Mouse (Mus musculus): Measurements from ENCODE around the gene Tac2. TPM values are rescaled to one million over a fixed set of nuclear protein-coding genes. Genes with fewer than 3 reads are reported as not detected.

Tac2 gene
- total and polyA plus RNA-seq, 3 experiments, result 0.32 TPM; not detected in 2

GRCm38 (mm10) chr10:127739083-127739660 is 14.9 kb downstream of the Tac2 start, which contains the start of gene Zbtb39 (continued):
- TF ChIP-seq POLR2A (IDR thresholded peaks at IDR 0.05; ENCODE audit: control insufficient read depth in 1 of 2, insufficient read depth in 1 of 2, low read depth in 1 of 2, low read length in 2 of 2, poor library complexity in 1 of 2) (peak in 1 of 2 experiments; percentile 34; a peak in 1 of 4 replicates), CTCF (IDR thresholded peaks at IDR 0.05 in 2 of 3, conservative IDR thresholded peaks at IDR 0.05 in 1 of 3; ENCODE audit: control insufficient read depth in 1 of 3, insufficient read depth in 1 of 3, low read depth in 2 of 3, low read length in 3 of 3, poor library complexity in 1 of 3, severe bottlenecking in 1 of 3) (peak in 2 of 3 experiments; percentile 83 to 99; a peak in 5 of 6 replicates), KAT2A (conservative IDR thresholded peaks at IDR 0.05; ENCODE audit: low read depth, low read length) (no peak)

GRCm38 (mm10) chr10:127739661-127740161 is 15.4 kb downstream of the Tac2 start:
- DNase-seq (ENCODE audit: low read depth, low spot score), result peak; percentile 50
- peaks cover 5 to 23% of the 10 kb centered on the region in 2 experiments; a peak in 3 of 4 replicates for H3K4me1 ChIP-seq (ENCODE audit: control insufficient read depth in 1 of 2, insufficient read depth in 2 of 2, low read length in 2 of 2)
- H3K79me2 ChIP-seq (ENCODE audit: control insufficient read depth, insufficient read depth, low read length, poor library complexity), result peaks cover 9% of the 10 kb centered on the region
- H3K27ac ChIP-seq (ENCODE audit: control insufficient read depth, low read depth, low read length), result peak overlapping the region; percentile 42
- H3K4me3 ChIP-seq (ENCODE audit: control insufficient read depth in 1 of 2, insufficient read depth in 1 of 2, low read depth in 2 of 2, low read length in 2 of 2), result peak overlapping the region; percentile 69
- no peaks in the 10 kb centered on the region for H3K9me3 ChIP-seq (replicated peaks; ENCODE audit: insufficient read depth, low read length)
- peaks cover 2 to 22% of the 10 kb centered on the region in 2 experiments; a peak in 2 of 4 replicates for H3K36me3 ChIP-seq (ENCODE audit: control insufficient read depth in 1 of 2, insufficient read depth in 2 of 2, low read length in 2 of 2)
- H3K9ac ChIP-seq (ENCODE audit: control insufficient read depth, low read depth, low read length, poor library complexity, severe bottlenecking), result peak overlapping the region; percentile 90
- no peaks in the 10 kb centered on the region for H3K27me3 ChIP-seq (ENCODE audit: control insufficient read depth in 1 of 2, insufficient read depth in 2 of 2, low read length in 2 of 2)
- no peak for TF ChIP-seq EP300 (IDR thresholded peaks at IDR 0.05; ENCODE audit: low read depth in 1 of 2, low read length in 2 of 2)
- no peak for TF ChIP-seq ETS1 (IDR thresholded peaks at IDR 0.05; ENCODE audit: low read depth, low read length)
- no peak for TF ChIP-seq RCOR1 (IDR thresholded peaks at IDR 0.05; ENCODE audit: low read depth, low read length)
- TF ChIP-seq POLR2AphosphoS2 (IDR thresholded peaks at IDR 0.05; ENCODE audit: low read length), result no peak
- TF ChIP-seq SMC3 (IDR thresholded peaks at IDR 0.05; ENCODE audit: low read depth, low read length), result no peak
- TF ChIP-seq TBP (IDR thresholded peaks at IDR 0.05; ENCODE audit: low read depth, low read length), result no peak
- no peak for TF ChIP-seq CTCF (IDR thresholded peaks at IDR 0.05 in 2 of 3, conservative IDR thresholded peaks at IDR 0.05 in 1 of 3; ENCODE audit: control insufficient read depth in 1 of 3, insufficient read depth in 1 of 3, low read depth in 2 of 3, low read length in 3 of 3, poor library complexity in 1 of 3, severe bottlenecking in 1 of 3)
- TF ChIP-seq HCFC1 (IDR thresholded peaks at IDR 0.05; ENCODE audit: low read depth, low read length), result peak; percentile 4; the same call in 1 of the 2 replicates
- TF ChIP-seq ZMIZ1 (IDR thresholded peaks at IDR 0.05; ENCODE audit: low read depth, low read length), result no peak

GRCm38 (mm10) chr10:127744661-127745060 is 20.4 kb downstream of the Tac2 start:
- peaks cover 5 to 8% of the 10 kb centered on the region in 2 experiments; a peak in 2 of 4 replicates for H3K4me1 ChIP-seq (ENCODE audit: control insufficient read depth in 1 of 2, insufficient read depth in 2 of 2, low read length in 2 of 2)
- no peak overlapping the region for H3K4me3 ChIP-seq (ENCODE audit: control insufficient read depth in 1 of 2, insufficient read depth in 1 of 2, low read depth in 2 of 2, low read length in 2 of 2)
- H3K36me3 ChIP-seq (ENCODE audit: control insufficient read depth in 1 of 2, insufficient read depth in 2 of 2, low read length in 2 of 2), result peaks cover 2 to 12% of the 10 kb centered on the region in 2 experiments; a peak in 2 of 4 replicates
- peaks cover 6% of the 10 kb centered on the region for H3K79me2 ChIP-seq (ENCODE audit: control insufficient read depth, insufficient read depth, low read length, poor library complexity)
- peak; percentile 49 for DNase-seq (ENCODE audit: low read depth, low spot score)
- no peaks in the 10 kb centered on the region for H3K9me3 ChIP-seq (replicated peaks; ENCODE audit: insufficient read depth, low read length)
- no peak for TF ChIP-seq GABPA (IDR thresholded peaks at IDR 0.05; ENCODE audit: low read depth, low read length)
- no peak for TF ChIP-seq NRF1 (IDR thresholded peaks at IDR 0.05; ENCODE audit: insufficient read depth, low read depth, low read length, poor library complexity, severe bottlenecking)
- TF ChIP-seq E2F4 (IDR thresholded peaks at IDR 0.05; ENCODE audit: borderline replicate concordance, low read depth, low read length), result no peak
- TF ChIP-seq RAD21 (IDR thresholded peaks at IDR 0.05; ENCODE audit: low read depth, low read length), result peak; percentile 40
- peak; percentile 49 for TF ChIP-seq SMC3 (IDR thresholded peaks at IDR 0.05; ENCODE audit: low read depth, low read length)
- no peak for TF ChIP-seq GATA1 (IDR thresholded peaks at IDR 0.05; ENCODE audit: low read depth, low read length)
- TF ChIP-seq JUND (IDR thresholded peaks at IDR 0.05; ENCODE audit: low read depth, low read length), result no peak
- TF ChIP-seq MAFK (IDR thresholded peaks at IDR 0.05; ENCODE audit: borderline replicate concordance, low read depth, low read length), result no peak
- peak; percentile 75 to 77 (median 76) for TF ChIP-seq CTCF (IDR thresholded peaks at IDR 0.05 in 2 of 3, conservative IDR thresholded peaks at IDR 0.05 in 1 of 3; ENCODE audit: control insufficient read depth in 1 of 3, insufficient read depth in 1 of 3, low read depth in 2 of 3, low read length in 3 of 3, poor library complexity in 1 of 3, severe bottlenecking in 1 of 3)
- TF ChIP-seq MAX (IDR thresholded peaks at IDR 0.05; ENCODE audit: low read length), result no peak
- peak; percentile 2; the same call in 1 of the 2 replicates for TF ChIP-seq ZC3H11A (IDR thresholded peaks at IDR 0.05; ENCODE audit: low read depth, low read length)
- no peak for TF ChIP-seq POLR2A (IDR thresholded peaks at IDR 0.05; ENCODE audit: control insufficient read depth in 1 of 2, insufficient read depth in 1 of 2, low read depth in 1 of 2, low read length in 2 of 2, poor library complexity in 1 of 2)
- no peaks in the 10 kb centered on the region for H3K27me3 ChIP-seq (ENCODE audit: control insufficient read depth in 1 of 2, insufficient read depth in 2 of 2, low read length in 2 of 2)
- no peak overlapping the region for H3K9ac ChIP-seq (ENCODE audit: control insufficient read depth, low read depth, low read length, poor library complexity, severe bottlenecking)
- no peak overlapping the region for H3K27ac ChIP-seq (ENCODE audit: control insufficient read depth, low read depth, low read length)
